Mouse (Mus musculus) neural tube, embryonic 15.5 days (tissue): ENCODE results near the gene Marc2. TPM values are rescaled to one million over a fixed set of nuclear protein-coding genes. Genes with fewer than 3 reads are reported as not detected.

Experiments
- ATAC-seq: fragments of 200-750 bp; cut with Nextera tagmentation; 2 replicates; pipeline ENCODE4 v1.8.0; 2017; ENCODE audit warnings: mild to moderate bottlenecking, moderate TSS enrichment, moderate library complexity; ENCODE audit not compliant: low FRiP score
- H3K27ac ChIP-seq: fragments of 300-500 bp; sonication (generic); replicated peaks from 2 replicates; pipeline ENCODE4 v1.5.1; 2015; ENCODE audit warnings: mild to moderate bottlenecking, inconsistent platforms
- H3K27me3 ChIP-seq: fragments of 300-500 bp; sonication (generic); replicated peaks from 2 replicates; pipeline ENCODE4 v1.6.1; 2015; ENCODE audit warnings: inconsistent platforms
- H3K36me3 ChIP-seq: fragments of 300-500 bp; sonication (generic); 2 replicates; pipeline ENCODE4 v1.6.1; 2015; ENCODE audit warnings: inconsistent platforms
- H3K4me1 ChIP-seq: fragments of 300-500 bp; sonication (generic); 2 replicates; pipeline ENCODE4 v1.6.1; 2015; ENCODE audit warnings: inconsistent platforms
- H3K4me2 ChIP-seq: fragments of 300-500 bp; sonication (generic); 2 replicates; pipeline ENCODE4 v1.6.1; 2015; ENCODE audit warnings: inconsistent platforms, mild to moderate bottlenecking, moderate library complexity
- H3K4me3 ChIP-seq: fragments of 300-500 bp; sonication (generic); replicated peaks from 2 replicates; pipeline ENCODE4 v1.5.1; 2015; ENCODE audit warnings: mild to moderate bottlenecking, inconsistent platforms
- H3K9ac ChIP-seq: fragments of 300-500 bp; sonication (generic); replicated peaks from 2 replicates; pipeline ENCODE4 v1.6.1; 2015; ENCODE audit warnings: mild to moderate bottlenecking, inconsistent platforms
- H3K9me3 ChIP-seq: fragments of 300-500 bp; sonication (generic); replicated peaks from 2 replicates; pipeline ENCODE4 v1.6.1; 2016; ENCODE audit warnings: inconsistent platforms
- WGBS: fragments of 180-500 bp; shearing (Covaris S2); methylation state at CpG from one replicate; pipeline ENCODE4 v1.1.7; 2015; ENCODE audit warnings: mixed read lengths; 5-methylcytosine and 5-hydroxymethylcytosine counted together
- polyA plus RNA-seq: library from polyadenylated mRNA; unstranded; fragments of >200 nt; fragmentation: Nextera tagmentation; extraction: Ambion mirVana; gene quantifications from 2 replicates; pipeline ENCODE4 v1.2.1, GENCODE M21; 2015

Gene Marc2
- polyA plus RNA-seq, result 113 and 133 TPM in 2 replicates

DNA sequence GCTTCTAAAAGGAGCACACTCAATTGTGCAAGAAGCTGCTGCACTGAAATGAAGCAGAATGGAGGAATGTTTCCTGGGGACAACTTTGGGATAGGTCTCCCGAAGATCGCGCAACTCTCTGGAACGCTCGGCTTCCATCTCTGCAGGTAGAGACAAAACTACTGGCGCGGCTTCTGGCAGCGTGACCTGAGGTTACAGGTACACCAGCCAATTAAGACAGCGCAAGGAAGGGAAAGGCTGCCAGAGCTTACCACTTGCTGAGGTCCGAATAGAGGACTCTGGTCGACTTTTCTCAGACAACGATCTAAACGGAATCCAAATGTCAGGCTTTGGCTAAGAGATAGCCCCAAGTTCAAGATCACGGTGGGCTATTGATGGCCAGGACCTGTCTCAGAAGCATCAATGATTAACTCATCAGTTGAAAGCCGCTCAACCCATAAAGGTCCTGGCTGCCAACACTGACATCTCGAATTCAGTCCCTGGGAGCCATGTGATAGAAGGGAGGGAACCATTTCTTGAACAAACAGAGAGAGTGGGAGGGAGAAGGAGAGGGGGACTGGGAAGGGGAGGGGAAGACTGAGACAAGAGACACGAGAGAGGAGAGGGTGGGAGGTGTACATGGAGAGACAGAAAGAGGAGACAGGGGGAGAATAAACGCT is at the start of gene Marc2:
Gene Marc2 (minus strand): TSS at position 360 of the 659 bp plus-strand sequence.
- H3K9me3 ChIP-seq, result no peaks in the 10 kb centered on the region
- H3K4me1 ChIP-seq, result peaks cover 24% of the 10 kb centered on the region
- H3K27ac ChIP-seq, result peak within 1 kb of the TSS; percentile 78
- WGBS, result 4% methylated on average over 18 of the region's 18 CpGs
- peak; percentile 26; the same call in 1 of the 2 replicates for ATAC-seq
- peaks cover 21% of the 10 kb centered on the region for H3K27me3 ChIP-seq
- no peaks in the 10 kb centered on the region for H3K36me3 ChIP-seq
- H3K4me3 ChIP-seq, result peak within 1 kb of the TSS; percentile 86
- H3K9ac ChIP-seq, result peak within 1 kb of the TSS; percentile 78
- H3K4me2 ChIP-seq, result peak within 1 kb of the TSS; percentile 86

DNA sequence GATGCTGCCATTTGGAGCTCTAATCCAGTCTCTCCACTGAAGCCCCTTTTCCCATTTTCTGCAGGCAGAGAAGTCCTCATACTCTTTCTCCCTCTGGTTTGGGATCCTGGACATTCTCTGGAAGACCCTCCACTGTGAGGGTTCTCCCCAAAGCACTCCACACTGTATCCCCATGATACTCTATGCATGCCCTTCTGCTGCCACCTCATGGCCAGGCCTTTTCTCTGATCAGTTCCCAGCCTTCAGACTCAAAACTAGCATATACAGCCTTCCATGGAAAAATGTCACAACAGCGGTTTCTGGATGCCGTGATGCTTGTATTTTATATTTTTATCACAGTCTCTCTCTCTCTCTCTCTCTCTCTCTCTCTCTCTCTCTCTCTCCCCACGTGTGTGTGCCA is 45.7 kb upstream of the Marc2 start:
- Histone ChIP-seq H3K4me3 (no peak overlapping the region), H3K4me1 (no peaks in the 10 kb centered on the region), H3K27me3 (no peaks in the 10 kb centered on the region), H3K27ac (no peak overlapping the region), H3K4me2 (no peak overlapping the region), H3K9ac (no peak overlapping the region), H3K36me3 (no peaks in the 10 kb centered on the region), H3K9me3 (no peaks in the 10 kb centered on the region)
- 81% methylated on average over 3 of the region's 3 CpGs for WGBS
- ATAC-seq, result no peak

GRCm38 (mm10) chr1:184889454-184889853 is 43.2 kb upstream of the Marc2 start:
- WGBS, result 96% methylated on average over 6 of the region's 6 CpGs

DNA sequence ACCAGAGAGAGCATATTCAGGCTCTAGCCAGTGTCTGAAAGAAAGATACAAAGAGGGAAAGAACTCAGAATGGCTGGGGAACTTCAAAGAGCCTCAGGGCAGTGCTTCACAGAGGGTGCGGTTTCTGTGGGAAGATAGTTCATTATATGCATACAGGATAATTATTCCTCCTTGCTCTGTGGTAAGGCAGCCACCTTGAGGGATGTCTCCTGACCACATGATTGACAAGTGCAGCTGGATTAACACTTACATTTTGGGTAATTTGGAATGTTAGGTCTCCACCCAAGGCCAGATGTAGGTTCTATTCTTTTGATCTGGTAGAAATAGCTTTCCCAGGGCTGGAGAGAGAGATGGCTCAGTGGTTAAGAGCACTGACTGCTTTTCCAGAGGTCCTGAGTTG is 39.9 kb upstream of the Marc2 start:
- 72% methylated on average over 1 of the region's 1 CpGs for WGBS
- ATAC-seq, result no peak
- Histone ChIP-seq H3K4me3 (no peak overlapping the region), H3K9ac (no peak overlapping the region), H3K4me2 (no peak overlapping the region), H3K27me3 (peaks cover 32% of the 10 kb centered on the region), H3K9me3 (no peaks in the 10 kb centered on the region), H3K36me3 (no peaks in the 10 kb centered on the region), H3K27ac (no peak overlapping the region), H3K4me1 (peaks cover 11% of the 10 kb centered on the region)

More at GRCm38 (mm10) chr1:184889454-184889853, 43.2 kb upstream of the Marc2 start:
- Histone ChIP-seq H3K4me1 (no peaks in the 10 kb centered on the region), H3K27ac (no peak overlapping the region), H3K27me3 (peaks cover 3% of the 10 kb centered on the region; the same call in 1 of the 2 replicates), H3K9ac (no peak overlapping the region), H3K36me3 (no peaks in the 10 kb centered on the region), H3K4me3 (no peak overlapping the region), H3K4me2 (no peak overlapping the region), H3K9me3 (no peaks in the 10 kb centered on the region)
- ATAC-seq, result no peak

DNA sequence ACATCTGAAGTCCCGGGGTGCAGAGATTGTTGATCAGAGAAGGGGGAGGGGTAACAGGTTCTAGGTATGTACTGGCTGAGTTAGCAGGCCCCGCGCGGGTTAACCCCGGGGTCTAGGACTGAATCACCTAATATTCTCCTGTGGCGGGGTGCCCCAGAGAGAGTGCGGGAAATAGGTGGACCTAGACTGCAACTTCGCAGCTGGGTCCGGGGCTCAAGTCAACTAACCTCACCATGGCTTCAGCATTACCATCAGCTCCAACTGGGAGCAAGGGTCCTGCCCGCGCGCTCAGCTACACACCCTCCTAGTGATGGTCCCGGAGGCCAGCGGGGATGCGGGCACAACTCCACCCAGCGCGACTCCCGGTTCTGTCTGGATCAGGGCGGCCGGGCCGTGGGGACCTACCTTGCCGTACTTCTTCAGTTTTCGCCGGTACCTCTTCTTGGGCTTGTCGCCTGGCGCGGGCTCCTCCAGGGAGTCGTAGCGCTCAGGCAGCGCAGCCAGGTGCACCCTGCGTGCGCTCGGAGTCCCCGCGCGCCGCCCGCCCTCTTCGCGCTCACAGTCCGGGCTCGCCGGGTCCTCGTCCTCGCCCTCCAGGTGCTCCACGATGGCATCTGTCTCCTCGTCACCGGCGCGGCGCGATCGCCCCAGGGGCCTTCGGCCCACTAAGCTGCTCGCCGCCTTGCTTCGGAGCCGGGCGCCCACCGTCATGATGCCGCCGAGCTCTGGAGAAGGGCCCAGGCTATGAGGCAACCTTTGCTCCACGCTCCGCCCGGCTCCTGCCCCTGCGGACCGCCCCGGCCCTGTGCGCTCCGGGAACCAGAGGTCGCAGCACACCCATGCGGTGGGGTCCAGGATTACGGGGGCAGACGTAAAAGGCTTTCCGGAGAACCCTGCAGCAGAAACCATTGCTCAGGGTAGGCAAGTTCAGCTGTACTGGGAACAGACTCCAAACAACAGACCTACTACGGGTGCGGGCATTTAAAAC is 36.3 kb upstream of the Marc2 start, which contains the start of gene C130074G19Rik:
Gene C130074G19Rik (minus strand): TSS at position 938 of the 988 bp plus-strand sequence.
- Histone ChIP-seq H3K4me1 (peaks cover 16% of the 10 kb centered on the region), H3K27me3 (peaks cover 36% of the 10 kb centered on the region), H3K4me3 (peak within 1 kb of the TSS; percentile 44), H3K36me3 (no peaks in the 10 kb centered on the region), H3K9ac (peak within 1 kb of the TSS; percentile 46), H3K4me2 (peak within 1 kb of the TSS; percentile 80), H3K27ac (no peak within 1 kb of the TSS), H3K9me3 (no peaks in the 10 kb centered on the region)
- WGBS, result 4% methylated on average over 76 of the region's 77 CpGs
- peak; percentile 38; the same call in 1 of the 2 replicates for ATAC-seq

GRCm38 (mm10) chr1:184881861-184882260 is 35.6 kb upstream of the Marc2 start:
- no peaks in the 10 kb centered on the region for H3K36me3 ChIP-seq
- 0 out of 2 replicates have a peak overlapping the region, but pooled peaks have one; percentile 46 for H3K9ac ChIP-seq
- peak overlapping the region; percentile 44 for H3K4me3 ChIP-seq
- peaks cover 16% of the 10 kb centered on the region for H3K4me1 ChIP-seq
- peak overlapping the region; percentile 80; the same call in 1 of the 2 replicates for H3K4me2 ChIP-seq
- no peak for ATAC-seq
- WGBS, result 74% methylated on average over 7 of the region's 7 CpGs
- peaks cover 36% of the 10 kb centered on the region for H3K27me3 ChIP-seq
- H3K27ac ChIP-seq, result no peak overlapping the region
- H3K9me3 ChIP-seq, result no peaks in the 10 kb centered on the region

DNA sequence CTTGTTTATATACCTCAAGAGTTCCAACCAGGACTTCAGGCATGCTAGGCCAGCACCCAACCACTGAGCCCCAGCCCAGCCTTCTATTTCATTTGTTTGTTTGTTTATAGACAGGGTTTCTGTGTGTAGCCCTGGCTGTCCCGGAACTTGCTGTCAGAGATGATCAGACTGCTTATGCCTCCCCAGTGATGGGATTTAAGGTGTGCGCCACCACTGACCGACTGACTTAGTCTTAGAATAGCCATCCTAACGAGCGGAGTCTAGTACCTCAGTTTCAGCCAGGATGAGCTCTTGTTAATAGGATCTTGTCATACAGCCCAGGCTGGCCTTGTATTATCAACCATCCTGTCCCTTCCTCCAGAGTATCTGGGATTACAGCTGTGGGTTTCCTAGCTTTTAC is 35.0 kb upstream of the Marc2 start:
- peaks cover 36% of the 10 kb centered on the region for H3K27me3 ChIP-seq
- H3K27ac ChIP-seq, result no peak overlapping the region
- peaks cover 16% of the 10 kb centered on the region for H3K4me1 ChIP-seq
- H3K9ac ChIP-seq, result no peak overlapping the region
- no peak for ATAC-seq
- no peaks in the 10 kb centered on the region for H3K9me3 ChIP-seq
- 0 out of 2 replicates have a peak overlapping the region, but pooled peaks have one; percentile 80 for H3K4me2 ChIP-seq
- H3K4me3 ChIP-seq, result no peak overlapping the region
- no peaks in the 10 kb centered on the region for H3K36me3 ChIP-seq
- WGBS, result 80% methylated on average over 5 of the region's 5 CpGs

DNA sequence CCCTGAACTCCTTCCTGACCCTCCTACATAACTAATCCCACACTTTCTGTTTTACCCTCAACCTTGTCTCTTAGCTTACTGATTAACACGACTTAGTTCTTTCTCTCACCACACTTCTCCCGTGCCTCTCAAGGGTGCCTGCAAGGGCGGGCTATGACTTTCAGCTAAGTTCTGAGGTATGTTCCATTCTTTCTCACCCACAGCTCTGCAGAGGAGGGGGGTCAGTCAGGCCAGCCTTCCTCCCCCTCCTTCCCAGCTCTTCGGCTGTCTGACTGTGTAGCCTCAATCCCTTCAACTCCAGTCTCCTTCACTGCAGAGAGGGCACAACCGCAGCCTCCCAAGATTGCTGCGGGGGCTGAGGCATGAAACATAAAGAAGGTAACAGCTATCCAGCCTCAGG is 32.6 kb upstream of the Marc2 start:
- no peaks in the 10 kb centered on the region for H3K36me3 ChIP-seq
- no peaks in the 10 kb centered on the region for H3K9me3 ChIP-seq
- H3K4me1 ChIP-seq, result peaks cover 16% of the 10 kb centered on the region
- 0 out of 2 replicates have a peak overlapping the region, but pooled peaks have one; percentile 5 for H3K27ac ChIP-seq
- H3K9ac ChIP-seq, result no peak overlapping the region
- ATAC-seq, result no peak
- H3K4me2 ChIP-seq, result no peak overlapping the region
- WGBS, result 66% methylated on average over 6 of the region's 6 CpGs
- H3K27me3 ChIP-seq, result peaks cover 29% of the 10 kb centered on the region
- H3K4me3 ChIP-seq, result no peak overlapping the region

DNA sequence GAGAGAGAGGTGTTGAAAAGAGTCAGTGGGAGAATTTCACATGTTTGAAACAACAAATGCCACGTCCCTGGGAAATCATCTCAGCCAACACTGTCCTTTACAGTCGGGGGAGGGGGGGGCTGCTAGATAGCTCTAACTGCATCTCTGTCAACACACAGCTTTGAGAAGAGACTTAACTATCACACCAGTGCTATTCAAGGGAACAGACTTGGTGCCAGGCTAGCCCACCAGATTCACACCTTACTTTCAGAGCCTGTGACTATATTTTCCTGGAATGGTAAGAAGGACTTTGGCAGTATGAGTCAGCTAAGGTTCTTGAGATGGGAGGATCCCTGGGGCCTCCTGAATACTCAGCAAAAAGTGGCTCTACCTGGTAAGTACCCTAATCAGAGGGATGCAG is 31.1 kb upstream of the Marc2 start:
- Histone ChIP-seq H3K9me3 (no peaks in the 10 kb centered on the region), H3K36me3 (no peaks in the 10 kb centered on the region), H3K27me3 (peaks cover 15% of the 10 kb centered on the region), H3K4me1 (peaks cover 7% of the 10 kb centered on the region), H3K4me2 (no peak overlapping the region), H3K9ac (no peak overlapping the region), H3K4me3 (no peak overlapping the region), H3K27ac (no peak overlapping the region)
- 82% methylated on average over 2 of the region's 2 CpGs for whole genome bisulfite sequencing
- no peak for ATAC-seq

DNA sequence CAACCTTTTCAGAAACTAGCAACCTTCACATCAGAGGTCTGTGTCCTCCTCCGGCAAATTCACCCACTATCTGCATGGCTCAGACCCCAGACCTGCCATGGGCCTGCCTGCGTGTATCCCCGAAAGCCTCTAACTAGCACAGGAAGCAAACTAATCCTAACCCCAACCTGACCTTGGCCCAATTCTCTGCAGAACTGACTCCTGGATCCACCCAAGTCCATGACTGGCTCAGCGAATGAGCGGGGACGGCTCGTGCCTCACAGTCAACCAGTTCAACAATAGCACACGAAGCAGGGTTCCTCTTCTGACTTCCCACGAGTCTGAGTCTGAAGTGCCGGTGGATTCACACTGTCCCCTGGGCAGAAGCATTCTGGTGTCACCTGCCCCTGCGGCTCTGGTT is 27.7 kb upstream of the Marc2 start:
- Histone ChIP-seq H3K9me3 (no peaks in the 10 kb centered on the region), H3K4me2 (no peak overlapping the region), H3K36me3 (no peaks in the 10 kb centered on the region), H3K4me3 (no peak overlapping the region), H3K9ac (no peak overlapping the region), H3K27me3 (no peaks in the 10 kb centered on the region), H3K4me1 (0 out of 2 replicates have a peak, but pooled peaks cover under 1% of the 10 kb centered on the region), H3K27ac (no peak overlapping the region)
- ATAC-seq, result no peak
- WGBS, result 77% methylated on average over 11 of the region's 11 CpGs

GRCm38 (mm10) chr1:184872069-184872819 is 26.0 kb upstream of the Marc2 start:
- H3K9ac ChIP-seq, result no peak overlapping the region
- ATAC-seq, result no peak
- H3K4me3 ChIP-seq, result no peak overlapping the region
- no peaks in the 10 kb centered on the region for H3K9me3 ChIP-seq
- H3K4me1 ChIP-seq, result no peaks in the 10 kb centered on the region
- H3K36me3 ChIP-seq, result no peaks in the 10 kb centered on the region
- H3K27ac ChIP-seq, result no peak overlapping the region
- no peaks in the 10 kb centered on the region for H3K27me3 ChIP-seq
- no peak overlapping the region for H3K4me2 ChIP-seq
- 84% methylated on average over 7 of the region's 7 CpGs for WGBS
